Mouse (Mus musculus) regulatory T cell (primary cell): ENCODE data around the gene Adprm.
"Not testable (repeated sequence)": the region's sequence is repeated elsewhere in the genome, so short reads cannot be mapped to it uniquely, and the experiment has no call there.

Experiments used
- in situ Hi-C: fragments of 300-600 bp; cut with MboI, MseI; formaldehyde crosslinking; loops from one replicate; pipeline ENCODE4 v1.15.1; 2025; ENCODE audit warnings: high pct_unique_total_duplicates

The Adprm gene

DNA sequence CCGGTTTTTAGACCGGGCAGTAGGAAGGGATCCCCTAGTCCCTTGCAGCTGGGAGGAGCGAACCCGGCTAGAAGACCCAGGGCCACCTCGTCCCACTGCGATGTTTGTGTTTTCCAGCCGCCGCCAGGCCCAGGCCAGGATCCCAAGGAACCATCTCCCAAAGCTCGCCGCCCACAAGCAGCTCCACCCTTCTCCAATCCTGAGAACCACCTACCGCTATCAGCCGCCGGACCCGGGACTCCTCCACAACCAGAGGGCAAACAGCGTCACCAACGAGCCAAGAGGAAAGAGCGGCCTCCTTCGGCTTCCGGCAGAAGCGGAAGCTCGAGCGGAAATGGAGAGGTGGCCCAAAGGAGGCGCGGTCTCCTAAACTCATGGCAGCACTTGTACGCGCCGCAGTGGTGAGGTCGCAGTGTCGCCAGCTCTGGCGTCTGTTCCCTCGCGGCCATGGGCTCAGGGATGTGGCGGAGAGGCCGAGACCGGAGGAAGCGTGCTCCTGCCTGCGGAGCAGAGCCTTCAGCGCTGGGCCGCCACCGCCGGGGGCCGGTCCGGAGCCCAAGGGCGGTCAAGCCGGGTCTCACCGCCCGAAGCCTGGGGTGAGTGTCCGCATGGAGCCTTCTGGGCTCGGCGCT, at the start of gene Adprm, which contains the start of gene Sco1:
Adprm (minus strand) TSS at position 274 of the 632 bp plus-strand sequence.
Sco1 (plus strand) TSS at position 350 of the 632 bp plus-strand sequence.
- in situ Hi-C loops = no loop called here

DNA sequence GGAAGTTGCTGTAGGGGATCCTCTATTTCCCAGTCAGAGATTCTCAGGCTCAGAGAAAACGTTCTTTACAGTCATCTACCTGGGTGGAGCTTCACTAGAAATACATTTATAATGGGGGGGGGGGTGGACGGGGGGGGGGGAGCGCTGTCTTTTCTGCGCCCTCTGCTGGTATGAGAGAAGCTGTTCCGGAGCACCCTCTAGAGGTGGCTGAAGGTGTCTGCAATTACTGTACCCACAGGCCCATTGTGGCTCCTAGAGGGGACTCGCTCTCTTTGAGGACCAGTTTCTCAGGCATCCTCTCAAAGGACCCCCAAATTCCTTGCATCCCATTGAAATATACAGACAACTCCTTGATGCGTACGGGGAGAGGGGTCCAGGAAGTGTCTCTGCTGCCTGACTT, 49.3 kb upstream of the Adprm start:
- in situ Hi-C loops = no loop called here

DNA sequence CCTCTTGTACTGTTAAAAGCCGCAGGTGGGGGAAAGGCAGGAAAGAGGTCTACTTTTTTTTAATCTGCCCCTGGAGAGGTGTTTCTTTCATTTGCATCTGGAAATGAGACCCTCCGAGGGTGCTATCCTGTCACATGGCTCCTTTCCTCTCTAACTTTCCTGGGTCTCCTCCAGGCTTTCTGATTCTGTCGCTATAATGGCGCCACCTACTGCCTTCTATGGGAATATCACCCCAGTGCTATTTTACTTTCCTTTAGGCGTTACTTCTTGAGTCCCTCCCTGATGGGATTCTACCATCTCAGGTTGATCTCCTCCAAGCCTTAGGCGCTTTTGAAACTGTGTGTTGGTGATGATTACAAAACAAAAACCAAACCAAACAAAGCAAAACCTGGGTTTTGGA, 47.8 kb upstream of the Adprm start:
- in situ Hi-C loops = no loop called here

DNA sequence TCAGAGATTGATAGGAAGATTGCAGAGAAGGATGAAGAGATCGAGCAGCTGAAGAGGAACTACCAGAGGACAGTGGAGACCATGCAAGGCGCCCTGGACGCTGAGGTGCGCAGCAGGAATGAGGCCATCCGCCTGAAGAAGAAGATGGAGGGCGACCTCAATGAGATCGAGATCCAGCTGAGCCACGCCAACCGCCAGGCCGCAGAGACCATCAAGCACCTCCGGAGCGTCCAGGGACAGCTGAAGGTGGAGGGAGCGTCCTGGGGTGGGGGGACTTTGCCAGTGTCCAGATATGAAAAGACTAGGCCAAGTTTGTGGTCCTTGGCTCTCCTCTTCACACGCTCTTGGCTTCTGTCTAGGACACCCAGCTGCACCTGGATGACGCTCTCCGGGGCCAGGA, 46.8 kb upstream of the Adprm start:
- in situ Hi-C loops = no loop called here

DNA sequence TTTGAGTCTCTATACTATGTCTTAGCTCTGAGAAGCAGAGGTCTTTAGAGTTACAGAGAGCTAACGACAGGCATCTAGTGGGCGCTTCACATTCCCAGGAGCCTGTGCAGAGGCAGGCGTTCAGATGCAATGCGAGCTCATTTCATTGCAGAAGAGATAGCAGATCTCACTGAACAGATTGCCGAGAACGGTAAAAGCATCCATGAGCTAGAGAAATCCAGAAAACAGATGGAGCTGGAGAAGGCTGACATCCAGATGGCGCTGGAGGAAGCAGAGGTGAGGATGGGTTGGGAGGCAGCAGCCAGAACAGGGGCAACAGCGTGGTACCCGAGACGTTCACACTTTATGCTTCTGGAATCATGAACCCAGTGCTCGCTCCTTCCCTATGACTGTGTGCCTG, 46.0 kb upstream of the Adprm start:
- in situ Hi-C loops = no loop called here

DNA sequence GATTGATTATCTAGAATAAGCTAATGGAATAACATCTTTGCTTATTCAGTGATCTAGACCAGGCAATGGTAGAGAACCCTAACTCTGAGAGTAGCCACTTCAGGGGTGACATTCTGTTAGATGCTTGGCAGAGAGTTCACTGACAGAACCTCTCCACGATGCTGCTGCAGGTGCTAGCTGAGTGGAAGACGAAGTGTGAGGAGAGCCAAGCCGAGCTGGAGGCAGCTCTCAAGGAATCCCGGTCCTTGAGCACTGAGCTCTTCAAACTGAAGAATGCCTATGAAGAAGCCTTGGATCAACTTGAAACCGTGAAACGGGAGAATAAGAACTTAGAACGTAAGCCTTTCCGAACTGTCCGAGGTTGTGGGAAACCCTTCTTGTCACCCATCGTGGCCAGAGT, 45.3 kb upstream of the Adprm start:
- in situ Hi-C loops = no loop called here

DNA sequence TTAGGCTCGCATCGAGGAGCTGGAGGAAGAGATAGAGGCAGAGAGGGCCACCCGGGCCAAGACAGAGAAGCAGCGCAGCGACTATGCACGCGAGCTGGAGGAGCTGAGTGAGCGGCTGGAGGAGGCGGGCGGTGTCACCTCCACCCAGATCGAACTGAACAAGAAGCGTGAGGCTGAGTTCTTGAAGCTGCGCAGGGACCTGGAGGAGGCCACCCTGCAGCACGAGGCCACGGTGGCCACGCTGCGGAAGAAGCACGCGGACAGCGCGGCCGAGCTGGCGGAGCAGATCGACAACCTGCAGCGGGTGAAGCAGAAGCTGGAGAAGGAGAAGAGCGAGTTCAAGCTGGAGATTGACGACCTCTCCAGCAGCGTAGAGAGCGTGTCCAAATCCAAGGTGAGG, 42.1 kb upstream of the Adprm start:
- in situ Hi-C loops = no loop called here

DNA sequence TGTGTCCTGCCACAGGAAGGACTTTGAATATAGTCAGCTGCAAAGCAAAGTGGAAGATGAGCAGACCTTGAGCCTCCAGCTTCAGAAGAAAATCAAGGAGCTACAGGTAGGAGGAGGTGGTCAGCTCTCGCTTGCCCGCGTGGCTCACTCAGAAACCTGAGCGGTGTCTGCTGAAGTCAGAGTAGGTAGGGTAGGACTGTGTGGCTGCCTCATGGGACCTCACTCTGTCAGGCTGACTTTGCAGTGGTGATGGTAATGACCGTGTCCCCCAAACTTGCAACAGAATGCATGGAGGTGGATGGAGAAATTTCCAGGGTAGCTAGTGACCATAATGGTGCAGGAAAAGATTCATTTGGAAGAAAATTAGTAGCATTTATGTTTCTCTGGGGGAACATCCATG, 41.3 kb upstream of the Adprm start:
- in situ Hi-C loops = no loop called here

DNA sequence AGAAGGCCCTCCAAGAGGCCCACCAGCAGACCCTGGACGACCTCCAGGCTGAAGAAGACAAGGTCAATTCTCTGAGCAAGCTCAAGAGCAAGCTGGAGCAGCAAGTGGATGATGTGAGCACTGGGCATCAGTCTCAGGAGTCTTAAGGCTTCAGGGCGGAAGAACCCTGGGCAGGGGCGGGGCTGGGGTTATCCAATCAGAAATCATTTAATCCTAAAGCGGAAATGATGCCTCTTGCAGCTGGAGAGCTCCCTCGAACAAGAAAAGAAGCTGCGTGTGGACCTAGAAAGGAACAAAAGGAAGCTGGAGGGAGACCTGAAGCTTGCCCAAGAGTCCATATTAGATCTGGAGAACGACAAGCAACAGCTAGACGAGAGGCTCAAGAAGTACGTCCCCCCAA, 40.8 kb upstream of the Adprm start:
- in situ Hi-C loops = no loop called here

DNA sequence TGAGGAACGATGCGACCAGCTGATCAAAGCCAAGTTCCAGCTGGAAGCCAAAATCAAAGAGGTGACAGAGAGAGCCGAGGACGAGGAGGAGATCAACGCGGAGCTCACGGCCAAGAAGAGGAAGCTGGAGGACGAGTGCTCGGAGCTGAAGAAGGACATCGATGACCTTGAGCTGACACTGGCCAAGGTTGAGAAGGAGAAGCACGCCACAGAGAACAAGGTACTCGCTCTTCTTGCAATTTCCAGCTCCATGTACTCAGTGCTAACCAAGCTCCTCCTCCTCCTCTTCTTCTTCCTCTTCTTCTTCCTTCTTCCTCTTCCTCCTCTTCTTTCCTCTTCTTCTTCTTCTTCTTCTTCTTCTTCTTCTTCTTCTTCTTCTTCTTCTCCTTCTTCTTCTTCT, 40.0 kb upstream of the Adprm start:
- in situ Hi-C loops = not testable (repeated sequence)

DNA sequence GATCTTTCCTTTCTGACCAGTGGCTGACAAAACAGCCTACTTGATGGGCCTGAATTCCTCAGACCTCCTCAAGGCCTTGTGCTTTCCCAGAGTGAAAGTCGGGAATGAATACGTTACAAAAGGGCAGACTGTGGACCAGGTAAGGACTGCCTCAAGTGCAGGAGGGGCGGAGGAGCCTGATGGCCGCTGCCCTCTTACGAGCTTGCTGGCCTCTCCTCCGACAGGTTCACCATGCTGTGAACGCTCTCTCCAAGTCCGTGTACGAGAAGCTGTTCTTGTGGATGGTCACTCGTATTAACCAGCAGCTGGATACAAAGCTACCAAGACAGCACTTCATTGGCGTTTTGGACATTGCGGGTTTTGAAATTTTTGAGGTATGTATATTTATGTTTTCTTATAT, 34.8 kb upstream of the Adprm start:
- in situ Hi-C loops = loop anchor here (10.0 kb wide), 1 partner anchor 888 kb away; no protein-coding TSS in a partner anchor

DNA sequence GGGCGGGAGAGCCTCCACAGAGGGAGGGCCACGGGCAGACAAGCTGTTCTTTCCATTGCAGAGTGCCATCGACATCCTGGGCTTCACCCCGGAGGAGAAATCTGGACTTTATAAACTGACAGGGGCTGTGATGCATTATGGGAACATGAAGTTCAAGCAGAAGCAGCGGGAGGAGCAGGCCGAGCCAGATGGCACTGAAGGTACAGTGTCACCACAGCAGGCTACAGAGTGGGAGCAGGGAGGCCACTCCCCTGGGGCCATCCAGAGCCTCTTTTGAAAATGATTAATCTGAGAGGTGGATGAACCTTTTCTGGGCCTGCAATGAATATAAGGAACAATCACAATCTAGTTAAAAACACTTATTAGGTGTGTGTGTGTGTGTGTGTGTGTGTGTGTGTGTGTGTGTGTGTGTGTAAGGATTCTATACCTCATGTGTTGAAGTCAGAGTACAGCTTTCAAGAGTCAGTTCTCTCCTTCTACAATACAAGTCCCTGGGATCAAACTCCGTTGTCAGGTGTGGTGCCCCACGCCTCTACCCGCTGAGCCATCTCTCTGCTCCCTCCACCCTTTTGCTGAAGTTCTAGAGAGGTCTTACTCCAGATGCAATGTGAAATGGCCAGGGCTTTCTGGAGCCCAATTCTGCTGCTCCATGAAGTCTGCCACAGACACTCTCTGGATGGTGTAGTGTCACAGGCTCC, 34.2 kb upstream of the Adprm start:
- in situ Hi-C loops = loop anchor here (10.0 kb wide), 1 partner anchor 888 kb away; no protein-coding TSS in a partner anchor

DNA sequence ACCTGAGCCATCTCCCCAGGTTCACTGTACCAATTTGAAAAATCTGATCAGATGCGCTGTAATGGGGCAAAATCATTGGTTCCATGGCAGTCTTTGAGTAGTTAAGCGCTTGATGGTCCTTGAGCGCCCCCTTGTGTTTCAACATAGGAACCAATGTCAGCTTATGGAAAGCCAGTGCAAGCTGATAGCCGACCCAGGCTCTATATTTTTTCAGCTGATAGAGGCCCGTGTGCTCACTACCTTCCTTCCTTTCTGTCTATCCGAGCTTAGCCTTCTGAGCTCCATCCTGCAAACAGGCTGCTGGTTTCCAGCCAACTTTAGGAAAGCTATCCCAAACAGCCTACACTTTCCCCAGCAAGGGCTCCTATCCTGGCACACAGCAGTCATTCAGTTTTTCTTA, 33.1 kb upstream of the Adprm start:
- in situ Hi-C loops = loop anchor here (10.0 kb wide), 1 partner anchor 889 kb away; no protein-coding TSS in a partner anchor

DNA sequence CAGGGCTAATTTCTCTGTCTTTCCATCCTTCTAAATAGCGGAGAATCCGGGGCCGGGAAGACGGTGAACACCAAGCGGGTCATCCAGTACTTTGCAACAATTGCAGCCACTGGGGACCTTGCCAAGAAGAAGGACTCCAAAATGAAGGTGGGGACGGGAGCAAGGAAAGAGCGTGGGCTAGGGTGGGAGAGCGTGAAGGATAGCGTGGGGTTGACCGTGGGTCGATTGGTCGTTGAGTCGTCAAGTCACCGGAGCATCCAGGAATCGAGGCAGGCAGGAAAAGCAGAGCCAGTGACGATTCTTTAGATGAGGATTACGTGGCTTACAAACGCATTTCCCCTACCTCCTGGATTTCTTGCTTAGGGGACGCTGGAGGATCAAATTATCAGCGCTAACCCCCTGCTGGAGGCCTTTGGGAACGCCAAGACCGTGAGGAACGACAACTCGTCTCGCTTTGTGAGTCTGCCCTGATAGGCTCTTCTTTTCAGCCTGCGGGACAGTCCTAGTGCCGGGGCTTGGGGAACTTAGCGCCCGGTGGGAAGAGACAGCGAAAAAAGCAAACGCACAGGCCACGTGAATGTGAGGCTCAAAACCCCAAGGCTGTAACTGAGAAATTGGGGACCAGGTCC, 31.4 kb upstream of the Adprm start:
- in situ Hi-C loops = loop anchor here (5.0 to 10.0 kb wide), 3 partner anchors 57 to 891 kb away; partner anchors contain the start of gene Tmem220

DNA sequence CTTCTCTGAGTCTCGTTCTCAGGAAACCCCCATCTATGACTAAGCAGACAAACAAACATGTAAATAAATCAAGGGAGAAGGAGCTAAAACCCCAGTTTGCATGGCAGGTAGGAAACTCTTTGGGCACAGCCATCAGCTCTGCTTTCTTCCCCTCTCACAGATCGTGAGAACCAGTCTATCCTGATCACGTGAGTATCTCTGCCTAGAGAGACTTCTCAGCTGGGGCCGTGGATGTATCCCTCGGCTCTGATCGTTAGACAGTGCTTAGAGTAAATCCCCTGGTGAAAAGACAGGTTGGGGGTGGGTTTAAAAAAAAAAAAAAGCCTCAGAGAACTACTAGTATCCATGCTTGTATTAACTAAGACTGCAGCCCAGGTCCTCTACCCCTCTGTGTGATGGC, 30.8 kb upstream of the Adprm start:
- in situ Hi-C loops = loop anchor here (5.0 to 10.0 kb wide), 3 partner anchors 56 to 892 kb away; partner anchors contain the start of gene Tmem220

DNA sequence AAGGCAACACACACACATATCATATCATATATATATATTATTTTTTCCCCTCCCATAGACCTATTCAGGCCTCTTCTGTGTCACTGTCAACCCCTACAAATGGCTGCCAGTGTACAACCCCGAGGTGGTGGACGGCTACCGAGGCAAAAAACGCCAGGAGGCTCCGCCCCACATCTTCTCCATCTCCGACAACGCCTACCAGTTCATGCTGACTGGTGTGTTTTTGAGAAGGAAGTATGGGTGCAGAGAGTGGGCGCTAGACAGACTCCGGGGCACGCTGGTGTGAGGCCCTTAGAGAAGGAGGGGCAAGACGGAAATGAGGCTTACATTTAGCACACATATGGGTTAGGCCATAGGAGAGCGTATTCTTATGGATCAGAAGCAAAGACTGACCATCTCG, 30.4 kb upstream of the Adprm start:
- in situ Hi-C loops = loop anchor here (5.0 to 10.0 kb wide), 3 partner anchors 55 to 892 kb away; partner anchors contain the start of gene Tmem220

DNA sequence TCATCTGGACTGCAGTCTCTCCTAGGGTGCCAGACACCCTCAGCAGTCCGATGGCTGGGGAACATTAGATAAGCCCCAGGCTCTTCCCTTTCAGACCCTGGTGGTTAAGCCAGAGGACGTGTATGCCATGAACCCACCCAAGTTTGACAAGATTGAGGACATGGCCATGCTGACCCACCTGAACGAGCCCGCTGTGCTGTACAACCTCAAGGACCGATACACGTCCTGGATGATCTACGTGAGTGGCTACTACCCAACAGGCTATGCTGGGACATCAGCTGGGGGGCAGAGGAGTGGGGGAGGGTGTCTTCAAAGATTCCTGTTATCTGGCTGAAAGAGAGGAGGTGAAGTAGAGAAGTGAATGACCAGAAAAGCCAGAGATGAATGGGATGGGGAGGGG, 29.8 kb upstream of the Adprm start:
- in situ Hi-C loops = loop anchor here (5.0 to 10.0 kb wide), 3 partner anchors 55 to 893 kb away; partner anchors contain the start of gene Tmem220

DNA sequence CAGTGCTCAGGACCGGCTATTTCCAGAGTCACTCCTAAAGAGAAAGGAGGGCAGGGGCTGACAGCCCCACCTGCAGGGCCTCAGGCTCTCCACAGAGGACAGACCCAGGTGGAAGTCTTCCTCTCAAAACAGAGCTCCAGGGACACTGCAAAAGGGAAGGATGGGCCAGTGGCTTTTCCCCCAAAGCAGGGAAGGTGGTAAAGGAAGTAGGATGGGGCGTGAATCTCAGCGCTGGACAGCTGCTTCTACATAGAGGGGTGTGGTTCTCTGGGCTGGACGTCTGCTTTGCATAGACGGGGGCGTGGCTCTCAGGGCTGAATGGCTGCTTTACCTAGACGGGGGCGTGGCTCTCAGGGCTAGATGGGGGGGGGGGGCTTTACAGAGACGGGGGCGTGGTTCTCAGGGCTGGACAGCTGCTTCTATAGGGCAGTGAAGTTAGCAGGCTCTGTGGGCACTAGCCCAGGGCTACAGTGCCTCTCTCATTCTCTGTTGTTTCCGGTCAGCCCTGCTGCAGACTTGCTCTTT, 28.8 kb upstream of the Adprm start:
- in situ Hi-C loops = loop anchor here (5.0 to 10.0 kb wide), 3 partner anchors 54 to 894 kb away; partner anchors contain the start of gene Tmem220

DNA sequence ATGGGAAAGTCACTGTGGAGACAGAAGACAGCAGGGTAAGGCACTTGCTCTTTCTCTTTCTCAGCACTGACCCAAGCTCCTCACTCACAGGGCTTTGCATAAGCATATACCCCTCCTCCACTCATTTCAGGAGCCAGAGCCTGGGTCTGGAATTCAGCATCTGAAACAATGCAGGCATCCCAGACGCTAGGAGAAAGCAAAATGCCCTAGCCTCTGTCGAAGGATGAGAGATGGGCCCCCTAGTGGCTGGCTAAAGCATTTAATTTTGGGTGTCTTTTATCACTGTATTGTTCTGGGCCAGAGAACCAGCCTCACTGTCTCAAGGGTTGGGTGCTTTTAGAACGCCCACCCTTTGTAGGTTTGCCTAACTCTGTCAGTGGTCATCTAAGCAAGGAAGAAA, 27.8 kb upstream of the Adprm start:
- in situ Hi-C loops = loop anchor here (5.0 to 10.0 kb wide), 3 partner anchors 53 to 895 kb away; partner anchors contain the start of gene Tmem220

DNA sequence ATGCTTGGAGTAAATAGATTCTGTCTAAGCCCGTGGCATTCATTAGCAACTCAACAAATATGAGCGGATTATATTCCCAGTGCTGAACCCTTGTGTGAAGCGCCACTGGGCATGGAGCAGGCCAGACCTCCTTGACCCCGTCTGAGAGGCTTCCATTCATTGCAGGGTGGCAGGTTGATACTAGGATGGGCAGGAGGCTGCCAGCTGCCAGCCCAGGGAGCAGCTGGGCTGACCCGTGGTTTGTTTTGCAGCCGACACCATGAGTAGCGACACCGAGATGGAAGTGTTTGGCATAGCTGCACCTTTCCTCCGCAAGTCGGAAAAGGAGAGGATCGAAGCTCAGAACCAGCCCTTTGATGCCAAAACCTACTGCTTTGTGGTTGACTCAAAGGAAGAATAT, 27.3 kb upstream of the Adprm start:
- in situ Hi-C loops = loop anchor here (5.0 to 10.0 kb wide), 3 partner anchors 52 to 895 kb away; partner anchors contain the start of gene Tmem220

DNA sequence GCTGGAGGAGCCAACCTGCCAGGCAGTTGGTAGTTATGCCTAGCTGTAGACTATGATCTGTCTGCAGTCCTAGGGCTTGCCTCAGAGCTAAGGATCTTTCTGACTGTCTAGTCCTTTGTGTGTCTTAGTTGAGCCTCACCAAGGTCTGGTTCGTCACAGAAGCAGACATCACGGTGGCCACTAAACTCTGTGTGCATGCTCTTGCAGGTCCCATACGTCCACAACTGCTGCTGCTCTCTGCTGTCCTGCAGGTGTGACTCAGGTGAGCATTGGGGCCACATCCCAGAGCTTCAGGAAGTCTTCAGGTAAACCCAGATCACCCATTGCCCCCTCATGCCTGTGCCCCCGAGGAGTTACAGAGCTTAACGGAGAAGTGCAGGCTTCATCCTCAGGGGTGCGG, 26.5 kb upstream of the Adprm start:
- in situ Hi-C loops = no loop called here

DNA sequence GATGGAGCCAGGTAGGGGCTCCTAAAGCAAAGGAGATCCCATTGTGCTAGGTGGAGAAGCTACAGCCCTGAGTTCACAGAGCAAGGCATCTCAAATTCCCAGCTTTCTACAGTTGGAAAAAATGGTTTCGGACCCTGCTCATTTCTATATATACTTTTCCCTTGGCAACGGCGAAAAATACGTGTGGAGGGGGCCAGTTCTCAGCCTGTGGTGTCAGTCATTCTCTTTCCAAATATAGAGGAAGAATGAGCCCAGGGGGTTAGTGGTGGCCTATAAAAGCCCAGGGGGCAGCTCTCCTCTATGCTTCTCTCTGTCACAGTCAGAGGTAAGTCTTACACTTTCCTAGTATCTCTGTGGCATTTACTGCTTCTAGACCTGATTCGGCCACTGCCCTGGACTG, 25.6 kb upstream of the Adprm start, which contains the start of gene Myh3:
Myh3 (plus strand) TSS at position 301 of the 400 bp plus-strand sequence.
- in situ Hi-C loops = no loop called here
